Mouse (Mus musculus) midbrain, embryonic 12.5 days (tissue): ENCODE results near the gene Mapk12. TPM values are rescaled to one million over a fixed set of nuclear protein-coding genes. Genes with fewer than 3 reads are reported as not detected.
A peak's percentile ranks its signal among the peaks of the same experiment; 100 is the strongest.

Source experiments
- ATAC-seq: fragments of 200-750 bp; cut with Nextera tagmentation; 2 replicates; pipeline ENCODE4 v1.8.0; 2017; ENCODE audit warnings: low read depth, moderate TSS enrichment, moderate library complexity; ENCODE audit not compliant: low FRiP score
- H3K27ac ChIP-seq: fragments of 300-500 bp; sonication (generic); replicated peaks from 2 replicates; pipeline ENCODE4 v1.5.1; 2016; ENCODE audit warnings: mild to moderate bottlenecking
- H3K27me3 ChIP-seq: fragments of 300-500 bp; sonication (generic); 2 replicates; pipeline ENCODE4 v1.6.1; 2016; ENCODE audit warnings: mild to moderate bottlenecking
- H3K36me3 ChIP-seq: fragments of 300-500 bp; sonication (generic); 2 replicates; pipeline ENCODE4 v1.6.1; 2016
- H3K4me1 ChIP-seq: fragments of 300-500 bp; sonication (generic); 2 replicates; pipeline ENCODE4 v1.6.1; 2016
- H3K4me2 ChIP-seq: fragments of 300-500 bp; sonication (generic); replicated peaks from 2 replicates; pipeline ENCODE4 v1.6.1; 2016; ENCODE audit warnings: mild to moderate bottlenecking, moderate library complexity
- H3K4me3 ChIP-seq: fragments of 300-500 bp; sonication (generic); 2 replicates; pipeline ENCODE4 v1.5.1; 2016; ENCODE audit warnings: mild to moderate bottlenecking
- H3K9ac ChIP-seq: fragments of 300-500 bp; sonication (generic); replicated peaks from 2 replicates; pipeline ENCODE4 v1.6.1; 2016; ENCODE audit warnings: mild to moderate bottlenecking, moderate library complexity
- H3K9me3 ChIP-seq: fragments of 300-500 bp; sonication (generic); 2 replicates; pipeline ENCODE4 v1.6.1; 2016; ENCODE audit warnings: mild to moderate bottlenecking
- WGBS: fragments of 180-500 bp; shearing (Covaris S2); methylation state at CpG from one replicate; pipeline ENCODE4 v1.1.7; 2016; 5-methylcytosine and 5-hydroxymethylcytosine counted together
- polyA plus RNA-seq: library from polyadenylated mRNA; unstranded; fragments of >200 nt; fragmentation: Nextera tagmentation; extraction: Ambion mirVana; gene quantifications from 2 replicates; pipeline ENCODE4 v1.2.1, GENCODE M21; 2016

Mapk12 gene
- polyA plus RNA-seq, 1 experiment from 2014 or later: 14.5 TPM

- Histone ChIP-seq H3K4me3 (no peak overlapping the region), H3K4me2 (no peak overlapping the region), H3K27ac (no peak overlapping the region), H3K36me3 (peaks cover 27% of the 10 kb centered on the region; the same call in 1 of the 2 replicates), H3K4me1 (peaks cover 16% of the 10 kb centered on the region), H3K9me3 (no peaks in the 10 kb centered on the region), H3K9ac (no peak overlapping the region), H3K27me3 (no peaks in the 10 kb centered on the region)
- ATAC-seq: no peak
- 85% methylated on average over 3 of the region's 3 CpGs for WGBS
These were observed 9.2 kb downstream of the Mapk12 start for GRCm38 (mm10) chr15:89131316-89131715.

- H3K9me3 ChIP-seq: no peaks in the 10 kb centered on the region
- H3K4me2 ChIP-seq: no peak overlapping the region
- peaks cover 28% of the 10 kb centered on the region; the same call in 1 of the 2 replicates for H3K36me3 ChIP-seq
- no peak overlapping the region for H3K27ac ChIP-seq
- peaks cover 16% of the 10 kb centered on the region for H3K4me1 ChIP-seq
- no peak for ATAC-seq
- no peak overlapping the region for H3K4me3 ChIP-seq
- H3K27me3 ChIP-seq: no peaks in the 10 kb centered on the region
- H3K9ac ChIP-seq: no peak overlapping the region
These were observed 10.3 kb downstream of the Mapk12 start for GRCm38 (mm10) chr15:89130245-89130644.

GRCm38 (mm10) chr15:89128382-89129350 lies 11.8 kb downstream of the Mapk12 start, which contains the start of gene Hdac10:
Gene Hdac10, minus strand, starts transcription at chr15:89128700.
- no peaks in the 10 kb centered on the region for H3K9me3 ChIP-seq
- no peaks in the 10 kb centered on the region for H3K27me3 ChIP-seq
- H3K9ac ChIP-seq: peak within 1 kb of the TSS; percentile 72
- peak within 1 kb of the TSS; percentile 76 for H3K27ac ChIP-seq
- peaks cover 26% of the 10 kb centered on the region; the same call in 1 of the 2 replicates for H3K36me3 ChIP-seq
- 3% methylated on average over 36 of the region's 36 CpGs for WGBS
- peak; percentile 84 for ATAC-seq
- H3K4me1 ChIP-seq: peaks cover 20% of the 10 kb centered on the region
- peak within 1 kb of the TSS; percentile 60 for H3K4me3 ChIP-seq
- H3K4me2 ChIP-seq: peak within 1 kb of the TSS; percentile 81

DNA sequence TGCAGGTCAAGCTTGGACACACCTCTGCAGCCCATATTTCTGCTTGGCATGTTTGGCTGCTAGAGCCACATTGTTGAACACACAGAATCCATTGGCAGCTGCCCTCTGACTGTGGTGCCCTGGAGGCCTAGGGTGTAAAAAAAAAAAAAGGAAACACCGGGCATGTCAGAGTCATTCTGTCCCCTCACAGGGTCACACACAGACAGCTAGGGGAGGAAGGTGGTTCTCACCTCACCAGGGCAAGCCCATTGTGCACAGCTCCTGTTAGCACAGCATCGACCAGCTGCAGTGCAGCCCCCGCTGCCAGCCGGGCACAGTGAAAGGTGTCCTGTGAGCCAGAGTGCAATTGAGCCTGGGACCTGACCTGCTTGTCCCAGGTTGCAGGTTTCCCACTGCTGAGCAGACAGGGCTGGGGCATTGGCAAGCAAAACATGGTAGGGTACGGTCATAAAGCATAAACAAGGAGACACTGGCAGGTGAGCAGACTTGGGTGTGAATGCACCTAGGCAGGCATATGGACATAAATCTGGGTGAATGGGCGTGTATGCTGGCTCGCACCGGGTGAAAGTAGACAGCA lies 13.1 kb downstream of the Mapk12 start:
- no peak overlapping the region for H3K27ac ChIP-seq
- H3K9me3 ChIP-seq: no peaks in the 10 kb centered on the region
- peaks cover 23% of the 10 kb centered on the region; the same call in 1 of the 2 replicates for H3K36me3 ChIP-seq
- peaks cover 25% of the 10 kb centered on the region for H3K4me1 ChIP-seq
- H3K4me2 ChIP-seq: peak overlapping the region; percentile 81
- peak overlapping the region; percentile 72 for H3K9ac ChIP-seq
- peak overlapping the region; percentile 60 for H3K4me3 ChIP-seq
- WGBS: 87% methylated on average over 8 of the region's 8 CpGs
- H3K27me3 ChIP-seq: no peaks in the 10 kb centered on the region
- ATAC-seq: no peak

- H3K4me3 ChIP-seq: no peak overlapping the region
- 84% methylated on average over 8 of the region's 8 CpGs for WGBS
- no peak for ATAC-seq
These were observed 13.9 kb downstream of the Mapk12 start for GRCm38 (mm10) chr15:89126622-89127021.

DNA sequence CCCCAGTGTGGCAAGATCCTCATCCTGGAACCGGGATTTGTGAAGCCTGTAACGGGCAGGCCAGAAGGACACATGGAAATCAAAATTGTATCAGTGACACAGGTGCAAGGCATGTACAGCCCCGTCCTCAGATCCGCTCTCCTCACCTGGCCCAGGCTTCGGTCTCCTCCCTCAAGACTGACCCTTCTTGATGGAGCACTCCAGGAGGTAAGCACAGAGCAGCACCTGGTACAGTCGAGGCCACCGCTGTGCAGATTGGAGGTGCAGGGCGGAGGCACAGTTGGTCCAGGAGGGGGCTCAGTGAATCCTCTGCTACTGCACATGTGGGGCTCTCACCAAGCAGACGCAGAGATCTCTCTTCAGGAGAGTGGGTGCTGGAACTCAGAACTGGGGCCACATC lies 15.2 kb downstream of the Mapk12 start:
- Histone ChIP-seq H3K9ac (no peak overlapping the region), H3K27me3 (no peaks in the 10 kb centered on the region)
- ATAC-seq: no peak

More at GRCm38 (mm10) chr15:89126622-89127021, 13.9 kb downstream of the Mapk12 start:
- Histone ChIP-seq H3K36me3 (peaks cover 15% of the 10 kb centered on the region; the same call in 1 of the 2 replicates), H3K27ac (no peak overlapping the region), H3K4me1 (peaks cover 33% of the 10 kb centered on the region), H3K9me3 (no peaks in the 10 kb centered on the region), H3K4me2 (no peak overlapping the region), H3K27me3 (no peaks in the 10 kb centered on the region), H3K9ac (no peak overlapping the region)

GRCm38 (mm10) chr15:89124312-89124711 lies 16.2 kb downstream of the Mapk12 start:
- ATAC-seq: no peak
- Histone ChIP-seq H3K4me3 (no peak overlapping the region), H3K36me3 (peaks cover 14% of the 10 kb centered on the region), H3K27ac (no peak overlapping the region), H3K9ac (peak overlapping the region; percentile 87), H3K4me2 (no peak overlapping the region), H3K9me3 (no peaks in the 10 kb centered on the region), H3K27me3 (no peaks in the 10 kb centered on the region), H3K4me1 (peaks cover 54% of the 10 kb centered on the region)
- WGBS: 90% methylated on average over 3 of the region's 3 CpGs

More for the DNA sequence above, 15.2 kb downstream of the Mapk12 start:
- peaks cover 7% of the 10 kb centered on the region; the same call in 1 of the 2 replicates for H3K36me3 ChIP-seq
- peaks cover 46% of the 10 kb centered on the region for H3K4me1 ChIP-seq
- 91% methylated on average over 9 of the region's 9 CpGs for WGBS
- no peak overlapping the region for H3K4me2 ChIP-seq
- H3K9me3 ChIP-seq: no peaks in the 10 kb centered on the region
- H3K4me3 ChIP-seq: no peak overlapping the region
- H3K27ac ChIP-seq: no peak overlapping the region

GRCm38 (mm10) chr15:89123595-89123994 lies 16.9 kb downstream of the Mapk12 start:
- WGBS: 29% methylated on average over 11 of the region's 11 CpGs
- Histone ChIP-seq H3K9ac (peak overlapping the region; percentile 87), H3K9me3 (no peaks in the 10 kb centered on the region), H3K36me3 (peaks cover 19% of the 10 kb centered on the region), H3K4me2 (peak overlapping the region; percentile 98), H3K4me3 (peak overlapping the region; percentile 90), H3K27ac (peak overlapping the region; percentile 78), H3K4me1 (peaks cover 50% of the 10 kb centered on the region), H3K27me3 (no peaks in the 10 kb centered on the region)
- no peak for ATAC-seq

DNA sequence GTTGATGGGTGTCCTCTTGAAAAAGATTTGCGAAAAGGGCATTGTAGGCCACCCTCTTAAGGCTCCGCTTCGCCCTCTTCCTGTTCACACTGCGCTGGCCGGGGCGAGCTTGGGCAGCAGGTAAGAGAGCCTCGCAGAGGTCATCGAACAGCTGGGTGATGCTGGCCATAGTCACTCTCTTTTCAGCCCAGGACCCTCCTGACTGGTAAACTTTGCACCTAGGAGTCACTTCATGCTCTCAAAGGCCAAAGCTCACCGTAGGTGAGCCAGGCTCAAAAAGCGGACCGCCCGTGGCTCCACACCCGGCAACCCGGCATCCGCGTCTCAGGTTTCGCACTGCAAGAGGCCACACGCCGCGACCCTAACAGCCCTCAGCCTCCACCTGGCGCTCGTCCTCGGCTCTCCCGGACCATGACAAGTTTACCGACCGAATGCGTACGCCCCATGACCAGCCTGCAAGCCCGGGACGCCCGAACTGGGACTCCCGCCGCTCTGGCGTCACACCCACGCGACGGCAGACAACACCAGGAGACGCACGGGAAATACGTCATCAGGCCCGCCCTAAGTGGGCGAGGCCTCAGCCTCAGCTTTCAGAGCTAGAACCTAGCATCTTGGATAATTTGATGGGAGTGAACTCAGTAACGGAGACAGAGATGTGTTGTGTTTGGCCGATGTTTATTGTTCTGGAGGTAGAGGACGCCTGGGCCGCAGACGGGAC lies 17.7 kb downstream of the Mapk12 start, which contains the start of gene Tubgcp6:
Gene Tubgcp6 (minus strand): TSS at position 464 of the 718 bp plus-strand sequence.
- no peaks in the 10 kb centered on the region for H3K9me3 ChIP-seq
- H3K4me2 ChIP-seq: peak within 1 kb of the TSS; percentile 98
- H3K27me3 ChIP-seq: no peaks in the 10 kb centered on the region
- H3K27ac ChIP-seq: peak within 1 kb of the TSS; percentile 78
- peak within 1 kb of the TSS; percentile 90 for H3K4me3 ChIP-seq
- H3K4me1 ChIP-seq: peaks cover 45% of the 10 kb centered on the region
- peak; percentile 78 for ATAC-seq
- under 1% methylated on average over 47 of the region's 47 CpGs for WGBS
- H3K9ac ChIP-seq: peak within 1 kb of the TSS; percentile 87
- H3K36me3 ChIP-seq: peaks cover 24% of the 10 kb centered on the region

DNA sequence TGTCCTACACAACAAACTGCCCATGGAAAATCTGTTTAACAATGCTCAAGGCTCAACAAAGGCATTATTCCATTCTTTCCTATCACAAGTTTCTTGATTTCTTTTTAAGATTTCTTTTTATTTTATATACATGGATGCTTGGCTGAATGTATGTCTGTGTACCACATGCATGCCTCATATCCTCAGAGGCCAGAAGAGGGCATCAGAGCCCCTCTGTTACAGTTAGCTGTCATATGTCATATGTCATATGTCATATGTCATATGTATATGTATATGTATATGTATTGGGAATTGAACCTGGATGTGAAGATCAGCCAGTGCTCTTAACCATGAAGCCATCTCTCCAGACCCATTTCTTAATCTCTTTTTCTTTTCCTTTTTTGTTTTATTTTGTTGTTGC lies 22.5 kb downstream of the Mapk12 start:
- Histone ChIP-seq H3K36me3 (peaks cover 62% of the 10 kb centered on the region), H3K27ac (no peak overlapping the region), H3K4me2 (no peak overlapping the region), H3K9ac (no peak overlapping the region), H3K4me1 (peaks cover 30% of the 10 kb centered on the region), H3K27me3 (no peaks in the 10 kb centered on the region), H3K4me3 (no peak overlapping the region), H3K9me3 (no peaks in the 10 kb centered on the region)
- ATAC-seq: no peak

DNA sequence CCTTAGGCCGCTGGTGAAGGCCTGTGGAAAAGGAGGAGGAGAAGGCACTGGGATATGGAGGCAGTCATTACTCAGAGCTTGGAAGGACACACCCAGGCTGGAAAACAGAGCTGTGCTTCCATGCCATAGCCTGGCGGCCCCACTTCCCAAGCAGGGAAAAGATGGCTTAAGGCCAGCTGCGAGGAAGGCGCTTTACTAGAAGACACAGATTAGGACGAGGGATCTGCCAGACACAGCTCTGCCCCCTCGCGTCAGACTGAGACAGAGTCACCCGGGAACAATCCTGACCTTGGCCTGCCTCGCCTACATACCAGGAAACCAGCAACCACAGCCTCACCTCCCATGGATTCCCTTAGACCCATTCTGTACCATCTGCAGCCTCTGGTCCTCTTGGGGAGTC lies 30.4 kb downstream of the Mapk12 start:
- H3K9ac ChIP-seq: no peak overlapping the region
- H3K36me3 ChIP-seq: peaks cover 92% of the 10 kb centered on the region
- 81% methylated on average over 9 of the region's 9 CpGs for WGBS
- H3K27ac ChIP-seq: no peak overlapping the region
- no peak overlapping the region for H3K4me3 ChIP-seq
- no peaks in the 10 kb centered on the region for H3K27me3 ChIP-seq
- no peaks in the 10 kb centered on the region for H3K9me3 ChIP-seq
- no peak for ATAC-seq
- no peak overlapping the region for H3K4me2 ChIP-seq
- H3K4me1 ChIP-seq: no peaks in the 10 kb centered on the region
